Mouse (Mus musculus): ENCODE results near the gene Hspa14.

Hspa14 gene

DNA sequence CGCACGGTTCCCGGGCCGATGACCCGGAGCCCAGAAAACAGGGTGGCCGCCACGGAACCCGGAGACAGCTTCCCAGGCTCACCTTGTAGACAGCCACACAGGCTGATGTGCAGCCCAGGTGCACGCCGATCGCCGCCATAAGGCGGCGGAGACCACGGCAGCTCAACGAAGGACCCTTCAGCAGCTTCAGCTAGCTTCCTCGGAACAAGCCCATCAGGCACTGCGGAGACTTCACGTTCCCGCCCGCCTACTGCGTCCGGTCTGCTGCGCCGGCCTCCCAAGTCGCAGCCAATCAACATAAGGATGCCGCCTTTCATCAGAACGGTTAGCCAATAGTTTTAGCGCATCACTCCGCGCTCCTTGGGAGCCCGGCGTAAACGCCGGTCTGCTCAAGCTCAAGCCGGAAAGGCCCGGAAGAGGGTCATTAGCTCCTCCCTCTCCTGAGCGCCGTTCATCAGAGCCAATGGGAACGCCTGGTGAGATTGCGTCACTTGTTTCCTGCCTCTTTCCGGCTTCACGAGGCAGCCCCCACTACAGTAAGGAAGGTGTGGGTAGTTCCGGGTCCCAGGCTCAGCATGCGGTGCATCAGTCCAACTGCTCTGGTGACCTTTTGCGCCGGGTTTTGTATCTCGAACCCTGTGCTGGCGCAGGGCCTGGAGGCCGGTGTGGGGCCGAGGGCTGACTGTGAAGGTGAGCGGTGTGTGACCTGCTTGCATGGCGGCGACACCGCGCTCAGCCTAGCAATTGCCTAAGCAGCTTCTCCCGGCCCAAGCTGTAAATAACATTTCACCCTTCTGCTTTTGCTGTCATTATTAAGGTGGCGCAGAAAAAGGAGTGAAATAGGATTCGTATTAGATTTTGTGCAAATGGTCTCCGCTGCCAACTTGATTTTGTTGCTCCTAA is at the start of gene Hspa14, which contains the start of the genes Gm45902 and Cdnf:
TSS of gene Hspa14 (minus strand) at position 263 of the 903 bp plus-strand sequence.
TSS of gene Gm45902 (minus strand) at position 239 of the 903 bp plus-strand sequence.
TSS of gene Cdnf (plus strand) at position 479 of the 903 bp plus-strand sequence.
- peak; percentile 92 to 95 for DNase-seq (ENCODE audit: low spot score in 2 of 2)

DNA sequence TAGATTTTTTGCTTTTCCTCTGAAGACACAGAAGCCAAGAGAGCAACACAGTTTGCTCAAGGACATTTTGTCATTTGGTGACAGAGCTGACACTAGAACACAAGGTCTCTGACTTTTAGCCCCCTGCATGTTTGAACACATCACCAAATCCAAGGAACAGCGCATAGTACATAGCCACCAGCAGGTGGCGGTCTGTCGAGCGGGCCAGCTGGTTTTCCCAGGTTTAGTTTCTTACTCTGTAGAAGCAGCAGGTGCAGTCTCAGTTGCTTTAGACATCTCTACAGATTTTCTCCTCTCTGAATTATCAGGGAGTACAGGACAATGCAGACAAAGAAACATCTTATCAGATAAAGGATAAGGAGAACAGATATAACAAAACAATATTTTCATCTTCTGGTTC is 34.0 kb upstream of the Hspa14 start:
- DNase-seq (ENCODE audit: low spot score in 2 of 2), result peak; percentile 13

DNA sequence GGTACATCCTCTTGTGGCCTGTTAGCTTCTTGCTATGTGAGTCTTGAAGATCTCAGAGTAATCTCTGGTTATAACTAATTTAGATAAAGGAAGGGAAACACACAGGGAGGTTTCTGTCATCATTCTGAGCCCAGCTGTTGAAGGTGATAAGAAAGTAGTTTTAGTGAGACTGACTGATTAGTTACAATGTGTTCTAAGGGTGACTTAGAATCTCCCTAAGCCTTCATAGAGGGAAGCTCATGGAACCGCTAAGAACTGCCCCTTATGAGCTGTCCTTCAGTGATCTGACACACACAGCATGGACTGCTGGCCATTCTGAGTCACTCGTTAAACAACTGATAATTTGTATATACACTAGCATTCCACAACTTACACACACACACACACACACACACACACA is 33.4 kb upstream of the Hspa14 start:
- no peak for DNase-seq (ENCODE audit: low spot score in 2 of 2)

DNA sequence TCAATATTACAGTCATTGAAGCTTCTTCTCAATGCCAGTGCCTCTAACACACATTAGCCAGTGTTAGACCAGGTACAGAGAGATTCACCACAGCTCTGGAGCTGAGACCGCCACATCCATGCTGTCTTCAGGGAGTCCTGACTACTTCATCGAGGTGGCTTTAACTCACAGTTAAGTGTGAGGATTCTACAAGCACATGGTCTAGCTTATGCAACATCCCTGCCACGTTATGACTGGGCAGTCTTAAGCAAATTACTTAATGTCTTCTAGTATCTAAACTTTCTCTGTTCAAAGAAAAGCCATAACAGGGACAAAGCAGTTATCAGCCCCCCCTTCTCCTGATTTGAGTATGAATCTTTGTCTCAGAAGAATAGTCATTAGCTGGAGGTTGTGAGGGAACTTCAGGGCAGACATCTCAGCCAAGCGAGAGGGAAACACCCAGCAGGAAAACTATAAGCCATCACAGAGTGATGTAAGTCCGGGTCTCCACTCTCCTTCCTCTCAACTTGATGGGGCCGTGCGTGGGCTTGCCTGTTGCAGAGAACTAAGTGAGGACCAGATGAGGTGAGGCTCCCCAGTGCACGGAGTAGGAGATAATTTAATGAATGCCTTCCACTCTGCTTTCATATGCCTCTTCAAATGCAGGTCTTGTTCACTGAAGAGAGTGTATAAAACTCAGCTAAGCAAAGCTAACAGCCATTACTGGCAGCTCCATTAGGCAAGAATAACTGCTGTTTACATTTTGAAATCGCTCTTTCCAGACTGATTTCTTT is 28.9 kb upstream of the Hspa14 start:
- no peak for DNase-seq (ENCODE audit: low spot score in 2 of 2)

- no peak for DNase-seq (ENCODE audit: low spot score in 2 of 2)
Measured at GRCm38 (mm10) chr2:3526288-3526687, 13.7 kb upstream of the Hspa14 start.

DNA sequence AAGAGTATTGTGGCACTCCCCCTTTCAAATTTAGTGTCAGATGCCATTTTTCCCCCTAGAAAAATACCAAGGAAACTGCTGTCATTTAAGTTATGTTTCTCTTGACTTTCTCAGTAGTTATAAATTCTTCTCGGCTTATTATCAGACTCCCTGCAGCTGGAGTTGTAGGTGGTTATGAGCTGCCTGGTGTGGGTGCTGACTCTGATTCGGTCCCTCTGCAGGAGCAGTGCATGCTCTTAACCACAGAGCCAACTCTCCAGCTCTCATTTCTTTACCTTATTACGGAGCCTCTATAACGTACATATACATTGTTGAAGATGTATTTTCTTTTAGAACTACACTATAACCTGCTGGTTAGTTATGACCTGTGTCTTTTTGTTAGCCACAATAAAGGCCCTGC is 9.9 kb upstream of the Hspa14 start:
- DNase-seq (ENCODE audit: low spot score in 2 of 2), result no peak

DNA sequence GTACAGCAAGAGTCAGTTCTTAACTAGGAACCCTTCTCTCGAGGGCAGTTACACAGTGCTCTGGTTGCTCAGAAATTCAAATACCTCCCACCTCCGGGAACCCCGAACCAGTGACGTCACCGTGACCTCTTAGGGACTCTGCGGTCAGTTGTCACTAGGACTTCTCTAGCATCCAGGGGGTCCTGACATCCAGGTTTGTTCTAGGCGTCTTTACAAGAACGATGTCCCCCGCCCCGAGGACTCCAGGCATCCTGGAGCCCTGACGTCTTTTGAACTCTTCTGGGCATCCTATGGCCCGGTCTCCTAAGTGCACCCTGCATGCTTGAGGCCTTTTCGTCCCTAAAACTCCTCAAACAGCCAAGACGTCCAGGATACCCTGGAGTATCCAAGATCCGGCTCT is 538 bp downstream of the Hspa14 start:
- DNase-seq (ENCODE audit: low spot score in 2 of 2), result no peak

DNA sequence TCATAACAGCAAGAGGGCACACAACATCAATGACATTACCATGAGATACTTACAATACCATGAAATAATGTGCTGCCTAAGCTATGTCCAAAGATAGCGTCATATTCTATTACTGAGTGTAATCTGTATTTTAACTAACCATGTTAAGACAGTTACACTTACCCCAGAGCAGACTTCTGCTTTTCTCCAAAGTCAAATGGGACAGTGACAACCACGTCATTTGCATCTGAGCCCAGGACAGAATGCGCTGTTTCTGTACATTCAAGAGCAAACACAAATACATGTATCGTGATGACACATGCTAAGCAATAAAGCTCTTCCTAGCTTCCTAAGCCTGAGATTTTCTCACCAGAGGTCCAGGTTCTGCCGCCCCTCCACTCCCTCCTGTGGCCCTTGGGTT is 11.7 kb downstream of the Hspa14 start:
- DNase-seq (ENCODE audit: low spot score in 2 of 2), result no peak

GRCm38 (mm10) chr2:3499543-3499942 is 13.1 kb downstream of the Hspa14 start:
- DNase-seq (ENCODE audit: low spot score in 2 of 2), result no peak

DNA sequence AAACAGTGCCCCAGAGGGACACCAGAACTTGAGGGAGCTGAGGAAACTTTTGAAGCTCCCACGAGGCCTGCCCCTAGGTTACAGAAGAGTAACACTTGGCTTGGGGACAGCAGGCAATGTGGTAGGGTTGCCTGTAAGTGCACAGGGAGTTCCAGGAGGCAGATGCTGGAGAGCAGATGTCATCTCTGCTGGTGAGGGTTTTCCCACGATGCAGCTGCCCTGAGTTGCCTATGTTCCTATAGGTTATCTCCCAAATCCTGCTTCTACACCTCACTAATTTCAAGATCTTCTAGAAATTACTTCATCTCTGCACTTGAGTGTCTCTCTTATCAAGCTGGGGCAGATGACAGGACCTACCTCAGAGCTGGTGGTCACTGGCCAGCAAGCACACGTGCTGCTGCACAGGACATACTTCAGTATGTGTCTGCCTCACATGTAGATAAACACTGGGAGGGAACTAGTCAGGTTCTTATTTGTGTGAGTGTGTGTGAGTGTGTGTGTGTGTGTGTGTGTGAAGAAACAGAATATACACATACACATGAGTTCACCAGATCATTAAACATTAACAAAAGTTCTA is 18.7 kb downstream of the Hspa14 start:
- no peak for DNase-seq (ENCODE audit: low spot score in 2 of 2)

DNA sequence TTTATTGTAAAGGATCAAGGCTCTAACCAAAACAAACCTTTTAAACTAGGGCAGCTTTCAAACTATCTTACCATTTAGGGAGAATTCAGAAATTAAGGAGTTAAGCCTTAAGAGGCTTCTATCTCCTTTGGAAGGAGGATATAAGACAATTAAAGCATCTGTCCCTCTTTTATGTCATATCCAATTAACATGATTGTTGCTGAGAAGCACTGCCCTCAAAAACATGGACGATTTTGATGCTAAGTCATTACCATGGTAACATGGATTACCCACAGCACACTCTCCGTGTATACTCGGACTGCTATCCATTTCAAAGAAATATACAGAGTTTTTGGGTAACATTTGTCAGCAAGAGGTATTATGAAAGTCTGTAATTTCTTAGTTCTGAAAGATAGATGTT is 22.8 kb downstream of the Hspa14 start:
- no peak for DNase-seq (ENCODE audit: low spot score in 2 of 2)

GRCm38 (mm10) chr2:3480239-3480638 is 32.4 kb downstream of the Hspa14 start:
- DNase-seq (ENCODE audit: low spot score in 2 of 2), result no peak

GRCm38 (mm10) chr2:3475746-3476251 is 36.8 kb downstream of the Hspa14 start:
- no peak for DNase-seq (ENCODE audit: low spot score in 2 of 2)

- peak; percentile 93 to 94 for DNase-seq (ENCODE audit: low spot score in 2 of 2)
Measured at GRCm38 (mm10) chr2:3474861-3475283, 37.7 kb downstream of the Hspa14 start, which contains the start of gene Suv39h2. Suv39h2 (minus strand) TSS chr2:3475031.

GRCm38 (mm10) chr2:3474361-3474805 is 38.2 kb downstream of the Hspa14 start:
- peak; percentile 21 to 48 for DNase-seq (ENCODE audit: low spot score in 2 of 2)

DNA sequence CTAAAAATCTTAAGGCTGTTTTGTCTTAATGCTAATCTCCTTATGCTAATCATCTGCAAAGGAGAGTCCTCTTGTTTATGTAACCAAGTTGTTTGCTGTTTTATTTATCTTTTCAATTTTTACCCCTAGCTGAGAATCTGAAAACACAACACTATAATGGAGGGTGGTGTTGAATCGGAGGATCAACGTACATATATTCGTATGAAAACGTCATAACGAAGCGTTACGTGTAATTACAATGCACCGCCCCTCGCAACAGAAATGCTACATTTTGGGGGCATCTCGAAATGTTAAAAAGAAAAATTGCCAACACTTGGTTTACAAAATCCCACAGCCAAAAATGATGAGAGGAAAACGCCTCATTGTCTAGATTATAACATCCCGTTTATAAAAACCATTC is 38.7 kb downstream of the Hspa14 start:
- DNase-seq (ENCODE audit: low spot score in 2 of 2), result no peak

GRCm38 (mm10) chr2:3456590-3456989 is 56.0 kb downstream of the Hspa14 start:
- DNase-seq (ENCODE audit: low spot score in 2 of 2), result no peak

DNA sequence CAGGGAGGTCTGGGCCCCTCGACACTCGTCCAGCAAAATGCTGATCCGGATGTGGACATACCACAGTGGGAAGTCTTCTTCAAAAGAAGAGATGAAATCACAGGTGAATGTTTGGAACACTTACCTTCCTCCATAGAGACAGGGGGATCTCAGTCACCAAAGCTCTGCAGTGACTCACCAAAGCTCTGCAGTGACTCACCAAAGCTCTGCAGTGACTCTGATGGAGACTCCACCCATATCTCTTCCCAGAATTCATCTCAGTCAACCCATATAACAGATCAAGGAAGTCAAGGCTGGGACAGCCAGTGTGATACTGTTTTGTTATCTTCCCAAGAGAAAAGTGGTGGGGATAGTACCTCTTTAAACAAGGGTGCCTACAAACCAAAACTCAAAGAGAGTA is 59.5 kb downstream of the Hspa14 start:
- DNase-seq (ENCODE audit: low spot score in 2 of 2), result no peak

GRCm38 (mm10) chr2:3449431-3449830 is 63.2 kb downstream of the Hspa14 start:
- DNase-seq (ENCODE audit: low spot score in 2 of 2), result no peak

- no peak for DNase-seq (ENCODE audit: low spot score in 2 of 2)
Measured at GRCm38 (mm10) chr2:3445984-3446383, 66.6 kb downstream of the Hspa14 start.

DNA sequence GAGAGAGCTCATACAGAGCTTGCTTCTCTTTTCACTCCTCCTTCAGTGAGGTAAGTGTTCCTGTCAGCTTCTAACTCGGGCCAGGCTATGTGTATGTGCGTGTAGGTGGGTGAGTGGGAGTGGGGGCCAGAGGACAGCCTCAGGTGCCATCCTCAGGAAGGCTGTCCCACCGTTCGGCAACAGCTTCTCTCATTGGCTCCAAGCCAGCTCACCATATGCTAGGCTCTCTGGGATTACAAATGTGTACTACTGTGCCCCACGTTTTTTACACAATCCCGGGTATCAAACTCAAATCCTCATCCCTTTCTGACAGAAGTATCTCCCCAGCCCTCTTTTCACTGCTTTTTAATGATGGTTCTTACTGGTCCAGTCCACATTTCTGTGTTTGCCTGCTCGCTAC is 68.4 kb downstream of the Hspa14 start:
- DNase-seq (ENCODE audit: low spot score in 2 of 2), result no peak
